In genomic region chr11:120158828-120159227, GRCm38 (mm10) we compare ENCODE assay signal across 12 mouse cellular contexts. TPM values are rescaled to one million over a fixed set of nuclear protein-coding genes. Genes with fewer than 3 reads are reported as not detected.
DNase-seq lines count a peak whose midpoint lies in the region; ATAC-seq and TF ChIP-seq lines count a peak whose summit lies in the region.
"Had no signal": no experiment of that assay in that cellular context is flagged by ENCODE, and none has a peak within 500 bp of the region (broad histone marks: within the 10 kb centered on the region; RNA-seq: fewer than 3 reads in every experiment).

No protein-coding gene starts in this region.

- no peak for TF ChIP-seq CTCF in heart, adult 2 months (IDR thresholded peaks at IDR 0.05)
- TF ChIP-seq CTCF in thymus, adult 2 months (IDR thresholded peaks at IDR 0.05; ENCODE audit: borderline replicate concordance, control insufficient read depth, extremely low read depth, insufficient read depth, low read length, poor library complexity) = no peak

- 0 out of 2 replicates have a peak, but pooled peaks have one; percentile 27 for TF ChIP-seq POLR2A in heart, adult 2 months (IDR thresholded peaks at IDR 0.05; ENCODE audit: insufficient read depth, low read depth, low read length)
- no peak for TF ChIP-seq POLR2A in thymus, adult 2 months (IDR thresholded peaks at IDR 0.05; ENCODE audit: control insufficient read depth, extremely low read depth, insufficient read depth, low read length, poor library complexity)

- DNase-seq in heart, adult 2 months = no peak
- peak; percentile 20 for DNase-seq in thymus, adult 2 months
- no peak for DNase-seq in thymus, postnatal 4 days
- DNase-seq in thymus, postnatal 14 days = peak; percentile 38
- no peak for DNase-seq in ovary, postnatal 10 days (ENCODE audit: low spot score)
- no peak for DNase-seq in left cerebral cortex, postnatal 25 days (ENCODE audit: low spot score in 2 of 2)
- DNase-seq: cerebellum, postnatal 25 days; gastrocnemius, postnatal 36 days; right cerebral cortex, postnatal 14 days had no signal

- H3K36me3 ChIP-seq in heart, adult 2 months (ENCODE audit: control insufficient read depth, insufficient read depth, low read length) = no peaks in the 10 kb centered on the region
- H3K36me3 ChIP-seq in heart, embryonic 12.5 days = no peaks in the 10 kb centered on the region
- no peaks in the 10 kb centered on the region for H3K36me3 ChIP-seq in thymus, adult 2 months (ENCODE audit: control insufficient read depth, insufficient read depth, low read length)
- no peaks in the 10 kb centered on the region for H3K36me3 ChIP-seq in liver, embryonic 15.5 days (replicated peaks)
- H3K36me3 ChIP-seq: neural tube, embryonic 12.5 days had no signal

- H3K4me2 ChIP-seq in heart, embryonic 12.5 days = no peak overlapping the region
- peak overlapping the region; percentile 33 for H3K4me2 ChIP-seq in liver, embryonic 15.5 days
- H3K4me2 ChIP-seq: neural tube, embryonic 12.5 days had no signal

- H3K27ac ChIP-seq in heart, adult 2 months = no peak overlapping the region
- no peak overlapping the region for H3K27ac ChIP-seq in heart, embryonic 12.5 days (ENCODE audit: poor library complexity, severe bottlenecking)
- H3K27ac ChIP-seq in thymus, adult 2 months (ENCODE audit: control insufficient read depth, insufficient read depth, low read length) = peak overlapping the region; percentile 45; the same call in 1 of the 2 replicates
- no peak overlapping the region for H3K27ac ChIP-seq in liver, embryonic 15.5 days (replicated peaks)
- H3K27ac ChIP-seq: neural tube, embryonic 12.5 days had no signal

- intact Hi-C loops in heart, adult 2 months (cut with DNase I) = no loop called here
- intact Hi-C loops in left cerebral cortex, postnatal 25 days (cut with DNase I) = no loop called here

- no peak overlapping the region for H3K9ac ChIP-seq in heart, adult 2 months (ENCODE audit: low read depth, low read length)
- H3K9ac ChIP-seq in heart, embryonic 12.5 days = no peak overlapping the region
- H3K9ac ChIP-seq in liver, embryonic 15.5 days = no peak overlapping the region
- H3K9ac ChIP-seq: neural tube, embryonic 12.5 days had no signal

- no peak for TF ChIP-seq EP300 in heart, adult 2 months (IDR thresholded peaks at IDR 0.05; ENCODE audit: insufficient read depth, low read depth, low read length)

- no peaks in the 10 kb centered on the region for H3K27me3 ChIP-seq in heart, adult 2 months (ENCODE audit: control insufficient read depth, insufficient read depth, low read length)
- H3K27me3 ChIP-seq in heart, embryonic 12.5 days (replicated peaks) = no peaks in the 10 kb centered on the region
- no peaks in the 10 kb centered on the region for H3K27me3 ChIP-seq in thymus, adult 2 months (ENCODE audit: control insufficient read depth, insufficient read depth, low read length)
- no peaks in the 10 kb centered on the region for H3K27me3 ChIP-seq in liver, embryonic 15.5 days
- H3K27me3 ChIP-seq: neural tube, embryonic 12.5 days had no signal

- ATAC-seq in heart, embryonic 12.5 days (ENCODE audit: insufficient number of reproducible peaks, low FRiP score) = no peak
- peak; percentile 40; the same call in 1 of the 2 replicates for ATAC-seq in liver, embryonic 15.5 days (ENCODE audit: insufficient read depth)

- WGBS in heart, adult 2 months = 40% methylated on average over 5 of the region's 5 CpGs
- 17% methylated on average over 5 of the region's 5 CpGs for WGBS in heart, embryonic 12.5 days
- 3% methylated on average over 5 of the region's 5 CpGs for WGBS in thymus, adult 2 months
- WGBS in liver, embryonic 15.5 days (ENCODE audit: insufficient replicate concordance) = 3% methylated on average over 5 of the region's 5 CpGs

- peaks cover 7% of the 10 kb centered on the region for H3K4me1 ChIP-seq in heart, adult 2 months (ENCODE audit: control insufficient read depth, insufficient read depth, low read length)
- H3K4me1 ChIP-seq in heart, embryonic 12.5 days (replicated peaks) = peaks cover 34% of the 10 kb centered on the region
- H3K4me1 ChIP-seq in thymus, adult 2 months (replicated peaks; ENCODE audit: control insufficient read depth, insufficient read depth, low read length) = peaks cover 15% of the 10 kb centered on the region
- peaks cover 20% of the 10 kb centered on the region for H3K4me1 ChIP-seq in liver, embryonic 15.5 days (replicated peaks)

- no peak overlapping the region for H3K4me3 ChIP-seq in heart, adult 2 months
- H3K4me3 ChIP-seq in heart, embryonic 12.5 days = no peak overlapping the region
- no peak overlapping the region for H3K4me3 ChIP-seq in thymus, adult 2 months (ENCODE audit: control insufficient read depth, insufficient read depth, low read length)
- H3K4me3 ChIP-seq in liver, embryonic 15.5 days (replicated peaks) = no peak overlapping the region
- H3K4me3 ChIP-seq: neural tube, embryonic 12.5 days had no signal

- no peaks in the 10 kb centered on the region; the same call in 1 of the 2 replicates for H3K9me3 ChIP-seq in heart, embryonic 12.5 days (replicated peaks)
- no peaks in the 10 kb centered on the region for H3K9me3 ChIP-seq in liver, embryonic 15.5 days (replicated peaks)
- H3K9me3 ChIP-seq: neural tube, embryonic 12.5 days had no signal

- no peaks in the 10 kb centered on the region for H3K79me2 ChIP-seq in heart, adult 2 months (replicated peaks; ENCODE audit: control insufficient read depth, insufficient read depth, low read length)

RNA-seq across cellular contexts. Expression of gene Slc38a10, which starts 7.7 kb away (rescaled TPM):
- total RNA-seq in heart, adult 2 months (2021) = 10 to 100 TPM; 83.1 to 89.6 TPM
- 84.5 and 128 TPM in 2 replicates for polyA plus RNA-seq in heart, adult 2 months (2012; rRNA removed)
- 114 and 117 TPM in 2 replicates for polyA plus RNA-seq in heart, embryonic 12.5 days (2016; fragmentation: Nextera tagmentation; extraction: Ambion mirVana)
- 165 and 167 TPM in 2 replicates for polyA plus RNA-seq in thymus, adult 2 months (2012; rRNA removed)
- 34.0 and 38.8 TPM in 2 replicates for polyA plus RNA-seq in liver, embryonic 15.5 days (2015; fragmentation: Nextera tagmentation; extraction: Ambion mirVana)
- 10 to 100 TPM; 82.9 to 88.8 TPM for total RNA-seq in left cerebral cortex, postnatal 25 days (2021)

Comparison
In these comparisons a context has a peak if more than half of its experiments do, and no peak if none do; other contexts are left out.
1. DNase-seq: peak in thymus, adult 2 months (single experiment) and thymus, postnatal 14 days (single experiment); none in heart, adult 2 months (0 of 2), thymus, postnatal 4 days (single experiment), ovary, postnatal 10 days (single experiment) and left cerebral cortex, postnatal 25 days (0 of 2).